Mouse (Mus musculus) mammary gland, adult 2 months (tissue): ENCODE data around the gene Olfr1199. TPM values are rescaled to one million over a fixed set of nuclear protein-coding genes. Genes with fewer than 3 reads are reported as not detected.

Experiments
- polyA plus RNA-seq: library from polyadenylated mRNA; depleted of rRNA; stranded (reverse); fragments of >200 nt; gene quantifications from 2 replicates; pipeline ENCODE4 v1.2.3, GENCODE M21; 2012; ENCODE audit warnings: low replicate concordance; rRNA removed

The Olfr1199 gene
- polyA plus RNA-seq = not detected in 2 replicates

DNA sequence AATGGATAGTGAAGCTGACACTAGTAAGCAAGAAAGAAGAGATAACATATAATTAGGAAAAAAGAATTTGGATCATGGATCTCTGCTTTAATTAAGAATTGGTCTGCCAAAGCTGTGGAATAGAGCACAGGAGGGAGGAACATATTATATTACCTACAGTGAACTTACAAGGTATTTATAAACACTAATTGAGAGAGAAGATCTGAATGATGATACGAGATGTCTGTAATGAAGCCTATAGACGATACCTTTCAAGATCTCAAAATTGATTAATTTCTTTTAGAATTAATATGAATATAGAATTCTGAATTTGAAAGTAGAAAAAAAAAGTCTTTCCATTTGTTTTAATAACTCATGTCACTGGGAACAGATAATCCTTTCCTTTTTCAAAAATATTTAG is at the start of gene Olfr1199:
Olfr1199 (minus strand) TSS at position 101 of the 400 bp plus-strand sequence.

GRCm38 (mm10) chr2:88792736-88793135 is 32.5 kb upstream of the Olfr1199 start, which contains the start of gene Olfr1201:
Olfr1201 (plus strand) TSS chr2:88793036.

DNA sequence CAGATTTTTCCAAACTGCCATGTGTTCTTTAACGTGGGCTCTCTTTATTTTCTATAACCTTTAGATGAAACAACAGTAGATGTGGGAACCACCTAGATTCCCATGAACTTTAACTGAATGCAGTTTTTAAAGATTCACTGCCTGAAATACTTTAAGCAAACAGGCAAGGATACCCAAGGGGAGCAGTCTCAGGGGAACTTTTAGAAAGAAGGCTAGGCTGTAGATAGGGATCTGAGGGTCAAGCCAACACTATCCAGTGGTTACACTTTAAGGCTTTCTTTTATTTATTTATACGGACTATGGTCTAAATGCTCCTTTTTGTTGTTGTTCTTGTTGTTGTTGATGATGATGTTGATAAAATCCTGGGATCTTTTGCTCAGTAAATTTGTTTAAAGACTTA is 10.1 kb upstream of the Olfr1199 start, which contains the start of gene Olfr1200:
Olfr1200 (minus strand) TSS at position 101 of the 400 bp plus-strand sequence.

GRCm38 (mm10) chr2:88751270-88751669 is 9.0 kb downstream of the Olfr1199 start, which contains the start of gene Olfr1198:
Olfr1198 (minus strand) TSS chr2:88751370.

GRCm38 (mm10) chr2:88732266-88732665 is 28.0 kb downstream of the Olfr1199 start, which contains the start of gene Olfr1197:
Olfr1197 (minus strand) TSS chr2:88732366.

GRCm38 (mm10) chr2:88704497-88704896 is 55.8 kb downstream of the Olfr1199 start, which contains the start of gene Olfr1196:
Olfr1196 (minus strand) TSS chr2:88704597.

Other genes with a start within 250 kb of the Olfr1199 start
- not detected in 2 replicates for gene Olfr1186, start 241.9 kb downstream of the Olfr1199 start, polyA plus RNA-seq
- gene Olfr1188, start 203.5 kb downstream of the Olfr1199 start, polyA plus RNA-seq = not detected in 2 replicates
- gene Olfr1189, start 174.0 kb downstream of the Olfr1199 start, polyA plus RNA-seq = not detected in 2 replicates
- not detected in 2 replicates for gene Olfr1191-ps1, start 119.9 kb downstream of the Olfr1199 start, polyA plus RNA-seq
- not detected in 2 replicates for gene Olfr1192-ps1, start 112.0 kb downstream of the Olfr1199 start, polyA plus RNA-seq
- gene Olfr1193, start 84.8 kb downstream of the Olfr1199 start, polyA plus RNA-seq = not detected in 2 replicates
- not detected in 2 replicates for gene Olfr1195, start 71.3 kb downstream of the Olfr1199 start, polyA plus RNA-seq
- not detected in 2 replicates for gene Olfr1196, start 55.9 kb downstream of the Olfr1199 start, polyA plus RNA-seq
- not detected in 2 replicates for gene Olfr1197, start 28.1 kb downstream of the Olfr1199 start, polyA plus RNA-seq
- gene Olfr1198, start 9.1 kb downstream of the Olfr1199 start, polyA plus RNA-seq = not detected in 2 replicates
- not detected in 2 replicates for gene Olfr1200, start 10.0 kb upstream of the Olfr1199 start, polyA plus RNA-seq
- gene Olfr1201, start 32.6 kb upstream of the Olfr1199 start, polyA plus RNA-seq = not detected in 2 replicates
- gene Olfr1202, start 54.0 kb upstream of the Olfr1199 start, polyA plus RNA-seq = not detected in 2 replicates
- gene Olfr1205, start 69.3 kb upstream of the Olfr1199 start, polyA plus RNA-seq = not detected in 2 replicates
- not detected in 2 replicates for gene Olfr1204, start 88.8 kb upstream of the Olfr1199 start, polyA plus RNA-seq
- not detected in 2 replicates for gene Olfr1206, start 102.8 kb upstream of the Olfr1199 start, polyA plus RNA-seq
- not detected in 2 replicates for gene Olfr1208, start 141.8 kb upstream of the Olfr1199 start, polyA plus RNA-seq
- gene Olfr1209, start 154.7 kb upstream of the Olfr1199 start, polyA plus RNA-seq = not detected in 2 replicates
- gene Olfr1211, start 177.6 kb upstream of the Olfr1199 start, polyA plus RNA-seq = not detected in 2 replicates
- gene Olfr1212, start 193.5 kb upstream of the Olfr1199 start, polyA plus RNA-seq = not detected in 2 replicates
- not detected in 2 replicates for gene Gm13762, start 219.8 kb upstream of the Olfr1199 start, polyA plus RNA-seq
- gene Olfr1214, start 232.2 kb upstream of the Olfr1199 start, polyA plus RNA-seq = not detected in 2 replicates
- not detected in 2 replicates for gene Olfr1215, start 246.5 kb upstream of the Olfr1199 start, polyA plus RNA-seq